Mouse (Mus musculus) G1E (cell line): ENCODE measurements around the gene Gna12. TPM values are rescaled to one million over a fixed set of nuclear protein-coding genes. Genes with fewer than 3 reads are reported as not detected.

ENCODE experiments used
- ATAC-seq: 2 replicates; pipeline ENCODE4 v1.8.0; 2016; ENCODE audit warnings: mild to moderate bottlenecking; ENCODE audit not compliant: insufficient number of reproducible peaks, poor library complexity, low FRiP score, severe bottlenecking; ENCODE audit errors: extremely low read depth
- DNase-seq: peaks from one replicate; pipeline ENCODE4 v3.0.0; 2012; ENCODE audit warnings: low spot score
- H3K27me3 ChIP-seq: 2 replicates; pipeline ENCODE4 v1.6.1; 2012; ENCODE audit warnings: mild to moderate bottlenecking, low read length, inconsistent platforms; ENCODE audit not compliant: insufficient read depth
- H3K36me3 ChIP-seq: replicated peaks from 2 replicates; pipeline ENCODE3; 2012; ENCODE audit warnings: mild to moderate bottlenecking, inconsistent platforms
- H3K4me1 ChIP-seq: 2 replicates; pipeline ENCODE4 v1.6.1; 2012; ENCODE audit warnings: low read depth, low read length, inconsistent platforms, mixed read lengths; ENCODE audit not compliant: insufficient read depth
- H3K4me3 ChIP-seq: 2 replicates; pipeline ENCODE4 v1.5.1; 2012; ENCODE audit warnings: low read depth, mild to moderate bottlenecking, inconsistent platforms, low read length, moderate library complexity, mixed read lengths
- H3K9me3 ChIP-seq: replicated peaks from 2 replicates; pipeline ENCODE4 v1.6.1; 2012; ENCODE audit warnings: inconsistent platforms
- CTCF ChIP-seq: IDR thresholded peaks from 2 replicates; pipeline ENCODE4 v1.5.1; 2012; ENCODE audit warnings: low read depth, low read length, inconsistent platforms, mixed read lengths
- GATA1 ChIP-seq: IDR thresholded peaks from 2 replicates; pipeline ENCODE4 v1.6.1; 2012; ENCODE audit warnings: borderline replicate concordance, low read length, inconsistent platforms, mixed read lengths
- GATA2 ChIP-seq: IDR thresholded peaks from 2 replicates; pipeline ENCODE4 v1.6.1; 2012; ENCODE audit warnings: low read depth, low read length, inconsistent platforms, borderline replicate concordance
- POLR2AphosphoS5 ChIP-seq: IDR thresholded peaks from 2 replicates; pipeline ENCODE4 v1.6.1; 2012; ENCODE audit warnings: low read depth, low read length, inconsistent platforms; ENCODE audit not compliant: insufficient replicate concordance
- TAL1 ChIP-seq: conservative IDR thresholded peaks from 2 replicates; pipeline ENCODE4 v1.6.1; 2012; ENCODE audit warnings: low read depth, low read length, inconsistent platforms, mixed read lengths
- polyA plus RNA-seq: library from polyadenylated mRNA; stranded (reverse); fragments of >175 nt; gene quantifications from 2 replicates; pipeline ENCODE4 v1.2.3, GENCODE M21; 2012
- total RNA-seq, 2 experiments: library from RNA; stranded (forward) in 1 of 2; stranded (reverse) in 1 of 2; fragments of 200-1000 nt in 1 of 2; fragments of >200 nt in 1 of 2; fragmentation: Nextera tagmentation in 1 of 2; gene quantifications; 2 replicates each; pipeline ENCODE4 v1.2.3; 2014 to 2017

Gna12 gene
- total and polyA plus RNA-seq, 3 experiments: 22.2 to 66.7 (median 53.1) TPM

DNA sequence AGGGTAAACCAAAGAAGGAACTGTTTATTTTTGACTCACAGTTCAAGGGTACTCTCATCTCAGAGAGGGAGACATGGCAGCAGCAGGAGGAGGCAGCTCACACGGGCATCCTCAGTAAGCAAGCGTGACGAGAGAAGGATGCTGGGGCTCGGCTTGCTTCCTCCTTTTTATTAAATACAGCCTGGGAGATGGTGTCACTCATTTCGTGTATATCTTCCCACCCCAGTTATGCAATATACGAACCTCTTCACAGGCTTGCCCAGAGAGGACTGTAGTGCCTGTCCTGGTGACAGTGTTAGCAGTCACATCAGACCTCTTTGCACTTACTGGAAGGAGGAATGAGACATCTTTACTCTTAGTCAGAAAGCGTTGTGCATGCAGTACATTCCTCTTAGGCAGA, 109.5 kb downstream of the Gna12 start:
- no peak for ATAC-seq
- no peaks in the 10 kb centered on the region for H3K4me1 ChIP-seq
- H3K27me3 ChIP-seq: peaks cover 11% of the 10 kb centered on the region
- H3K4me3 ChIP-seq: no peak overlapping the region
- no peaks in the 10 kb centered on the region for H3K9me3 ChIP-seq
- H3K36me3 ChIP-seq: peaks cover 42% of the 10 kb centered on the region
- DNase-seq: no peak
- TF ChIP-seq CTCF (no peak), GATA1 (no peak), POLR2AphosphoS5 (no peak), TAL1 (no peak)

DNA sequence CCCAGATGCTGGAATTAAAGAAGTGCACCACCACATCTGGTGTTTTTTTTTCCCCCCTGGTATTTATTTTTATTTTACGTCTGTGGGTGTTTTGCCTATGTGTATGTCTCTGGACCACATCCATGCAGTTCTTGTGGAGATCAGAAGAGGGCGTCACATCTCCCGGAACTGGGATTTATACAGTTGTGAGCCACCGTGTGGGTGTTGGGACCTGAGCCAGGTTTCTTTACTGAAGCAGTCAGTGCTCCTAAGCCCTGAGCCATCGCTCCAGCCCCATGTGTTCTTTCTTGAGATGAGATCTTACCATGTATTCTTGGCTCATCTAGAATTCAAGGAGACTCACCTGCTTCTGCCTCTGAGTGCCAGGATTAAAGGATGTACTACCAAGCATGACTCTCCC, 119.2 kb downstream of the Gna12 start:
- DNase-seq (no peak), ATAC-seq (no peak)
- no peaks in the 10 kb centered on the region; the same call in 1 of the 2 replicates for H3K27me3 ChIP-seq
- no peaks in the 10 kb centered on the region for H3K9me3 ChIP-seq
- H3K4me1 ChIP-seq: peaks cover 5% of the 10 kb centered on the region
- TF ChIP-seq CTCF (no peak), GATA2 (no peak), GATA1 (no peak), POLR2AphosphoS5 (no peak), TAL1 (no peak)
- H3K4me3 ChIP-seq: no peak overlapping the region
- peaks cover 89% of the 10 kb centered on the region for H3K36me3 ChIP-seq

DNA sequence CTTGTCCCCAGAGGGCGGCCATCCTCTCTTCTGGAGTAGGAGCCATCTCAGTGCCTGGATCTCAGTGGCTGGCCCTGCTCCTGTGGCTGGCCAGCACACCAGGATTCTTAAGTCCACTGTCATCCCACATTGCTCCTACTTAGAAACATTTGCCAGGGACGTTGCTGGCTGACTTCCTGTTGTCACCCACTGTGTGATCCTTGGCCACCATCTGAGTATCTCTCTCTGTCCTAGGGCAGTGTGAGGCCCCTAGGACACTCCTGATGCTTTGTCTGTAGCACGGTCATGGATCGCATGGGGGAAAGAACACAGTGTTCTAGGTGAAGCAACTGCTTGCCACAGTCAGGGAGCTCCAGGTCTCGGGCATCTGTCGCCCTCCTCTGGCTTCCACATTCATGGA, 119.9 kb downstream of the Gna12 start:
- H3K4me3 ChIP-seq: no peak overlapping the region
- H3K4me1 ChIP-seq: peaks cover 12% of the 10 kb centered on the region
- H3K36me3 ChIP-seq: peaks cover 85% of the 10 kb centered on the region
- no peaks in the 10 kb centered on the region for H3K9me3 ChIP-seq
- DNase-seq: no peak
- no peaks in the 10 kb centered on the region; the same call in 1 of the 2 replicates for H3K27me3 ChIP-seq
- ATAC-seq: no peak
- no peak for TF ChIP-seq GATA1
- no peak for TF ChIP-seq TAL1
- TF ChIP-seq GATA2: no peak
- TF ChIP-seq POLR2AphosphoS5: no peak
- TF ChIP-seq CTCF: no peak

Other genes starting within 250 kb of the Gna12 start
- 3.1 and 4.3 TPM in 2 replicates for gene Lfng, start 223.1 kb downstream of the Gna12 start, total RNA-seq (2014; fragmentation: Nextera tagmentation)
- gene Lfng, start 223.1 kb downstream of the Gna12 start, total RNA-seq (2017): 11.4 and 15.2 TPM in 2 replicates
- gene Lfng, start 223.1 kb downstream of the Gna12 start, polyA plus RNA-seq: 11.2 and 12.0 TPM in 2 replicates
- gene Ttyh3, start 181.4 kb downstream of the Gna12 start, total RNA-seq (2014; fragmentation: Nextera tagmentation): 68.7 and 71.0 TPM in 2 replicates
- gene Ttyh3, start 181.4 kb downstream of the Gna12 start, total RNA-seq (2017): 8.0 and 9.8 TPM in 2 replicates
- 99.4 and 100 TPM in 2 replicates for gene Ttyh3, start 181.4 kb downstream of the Gna12 start, polyA plus RNA-seq
- gene Iqce, start 128.1 kb downstream of the Gna12 start, total RNA-seq (2014; fragmentation: Nextera tagmentation): 8.2 and 8.7 TPM in 2 replicates
- gene Iqce, start 128.1 kb downstream of the Gna12 start, total RNA-seq (2017): 6.3 and 7.6 TPM in 2 replicates
- gene Iqce, start 128.1 kb downstream of the Gna12 start, polyA plus RNA-seq: 2.7 and 3.0 TPM in 2 replicates
- gene Brat1, start 125.4 kb downstream of the Gna12 start, total RNA-seq (2014; fragmentation: Nextera tagmentation): 11.1 and 12.2 TPM in 2 replicates
- gene Brat1, start 125.4 kb downstream of the Gna12 start, total RNA-seq (2017): 9.5 and 10.9 TPM in 2 replicates
- 25.7 and 25.9 TPM in 2 replicates for gene Brat1, start 125.4 kb downstream of the Gna12 start, polyA plus RNA-seq
- not detected in 2 replicates for gene Amz1, start 106.3 kb downstream of the Gna12 start, total RNA-seq (2014; fragmentation: Nextera tagmentation)
- 0.12 and 1.4 TPM in 2 replicates for gene Amz1, start 106.3 kb downstream of the Gna12 start, total RNA-seq (2017)
- gene Amz1, start 106.3 kb downstream of the Gna12 start, polyA plus RNA-seq: 0.37 and 0.40 TPM in 2 replicates
- gene Card11, start 170.2 kb upstream of the Gna12 start, total RNA-seq (2014; fragmentation: Nextera tagmentation): not detected in 2 replicates
- gene Card11, start 170.2 kb upstream of the Gna12 start, total RNA-seq (2017): 0.06 TPM in 1 of 2 replicates, not detected in the other
- not detected in 2 replicates for gene Card11, start 170.2 kb upstream of the Gna12 start, polyA plus RNA-seq